Mouse (Mus musculus): ENCODE data around the gene Gprin3.

- TF ChIP-seq CTCF (IDR thresholded peaks at IDR 0.05; ENCODE audit: control insufficient read depth, insufficient read depth, low read length) (no peak), POLR2A (IDR thresholded peaks at IDR 0.05; ENCODE audit: borderline replicate concordance, control insufficient read depth, low read depth, low read length) (no peak)
Observed at GRCm38 (mm10) chr6:59351108-59351789, 74.8 kb downstream of the Gprin3 start.

Data from bone marrow, adult 2 months (tissue).